Mouse (Mus musculus) CH12F3 (cell line): Measurements from ENCODE around the gene Snap47.

ENCODE experiments used
- in situ Hi-C: fragments of 300-500 bp; cut with MboI; formaldehyde crosslinking; loops from 2 replicates; pipeline ENCODE4 v1.14.3; 2020; ENCODE audit warnings: low sequenced_read_pairs

Snap47 gene

GRCm38 (mm10) chr11:59451086-59451485 is at the start of gene Snap47:
Gene Snap47 (minus strand): TSS chr11:59451186.
- in situ Hi-C loops: no loop called here

- in situ Hi-C loops: no loop called here
These were observed 46.8 kb upstream of the Snap47 start for GRCm38 (mm10) chr11:59497747-59498146.

- in situ Hi-C loops: no loop called here
These were observed 45.8 kb upstream of the Snap47 start for GRCm38 (mm10) chr11:59496672-59497310.

- in situ Hi-C loops: no loop called here
These were observed 35.2 kb upstream of the Snap47 start for GRCm38 (mm10) chr11:59486222-59486621.

- in situ Hi-C loops: no loop called here
These were observed 34.7 kb upstream of the Snap47 start for GRCm38 (mm10) chr11:59485641-59486040.

GRCm38 (mm10) chr11:59483212-59483611 is 32.2 kb upstream of the Snap47 start:
- in situ Hi-C loops: loop anchor here (5.0 kb wide), 1 partner anchor 186 kb away; no protein-coding TSS in a partner anchor

GRCm38 (mm10) chr11:59477240-59477639 is 26.3 kb upstream of the Snap47 start:
- in situ Hi-C loops: no loop called here

- in situ Hi-C loops: no loop called here
These were observed 21.3 kb upstream of the Snap47 start, which contains the start of gene Zfp867 for GRCm38 (mm10) chr11:59472326-59472677. Gene Zfp867 (minus strand): TSS chr11:59472474.

- in situ Hi-C loops: no loop called here
These were observed 20.7 kb upstream of the Snap47 start for GRCm38 (mm10) chr11:59471413-59472325.

GRCm38 (mm10) chr11:59460459-59460858 is 9.5 kb upstream of the Snap47 start:
- in situ Hi-C loops: no loop called here

GRCm38 (mm10) chr11:59458973-59459372 is 8.0 kb upstream of the Snap47 start:
- in situ Hi-C loops: no loop called here

- in situ Hi-C loops: no loop called here
These were observed 5.9 kb upstream of the Snap47 start for GRCm38 (mm10) chr11:59456891-59457290.

GRCm38 (mm10) chr11:59456346-59456745 is 5.4 kb upstream of the Snap47 start:
- in situ Hi-C loops: no loop called here

- in situ Hi-C loops: no loop called here
These were observed 685 bp downstream of the Snap47 start for GRCm38 (mm10) chr11:59450230-59450771.

- in situ Hi-C loops: no loop called here
These were observed 1.2 kb downstream of the Snap47 start, which contains the start of gene Jmjd4 for GRCm38 (mm10) chr11:59449741-59450229. Gene Jmjd4 (plus strand): TSS chr11:59450045.

GRCm38 (mm10) chr11:59443102-59443501 is 7.9 kb downstream of the Snap47 start:
- in situ Hi-C loops: no loop called here

- in situ Hi-C loops: no loop called here
These were observed 13.0 kb downstream of the Snap47 start for GRCm38 (mm10) chr11:59437954-59438353.

GRCm38 (mm10) chr11:59432261-59432660 is 18.7 kb downstream of the Snap47 start:
- in situ Hi-C loops: no loop called here

- in situ Hi-C loops: no loop called here
These were observed 21.0 kb downstream of the Snap47 start for GRCm38 (mm10) chr11:59429959-59430358.

- in situ Hi-C loops: no loop called here
These were observed 22.8 kb downstream of the Snap47 start for GRCm38 (mm10) chr11:59428057-59428660.

GRCm38 (mm10) chr11:59425671-59426101 is 25.3 kb downstream of the Snap47 start:
- in situ Hi-C loops: no loop called here
